Mouse (Mus musculus) intestine, embryonic 16.5 days (tissue): ENCODE measurements around the gene Aak1. TPM values are rescaled to one million over a fixed set of nuclear protein-coding genes. Genes with fewer than 3 reads are reported as not detected.

ENCODE experiments used
- ATAC-seq: fragments of 200-750 bp; cut with Nextera tagmentation; 2 replicates; pipeline ENCODE4 v1.8.0; 2017; ENCODE audit warnings: moderate TSS enrichment, moderate library complexity
- H3K27ac ChIP-seq: fragments of 300-500 bp; sonication (generic); 2 replicates; pipeline ENCODE4 v1.5.1; 2014; ENCODE audit warnings: mild to moderate bottlenecking, low read length
- H3K27me3 ChIP-seq: fragments of 300-500 bp; sonication (generic); replicated peaks from 2 replicates; pipeline ENCODE4 v1.6.1; 2014; ENCODE audit warnings: low read length, control low read depth, mixed read lengths; ENCODE audit not compliant: control insufficient read depth, insufficient read depth
- H3K36me3 ChIP-seq: fragments of 300-500 bp; sonication (generic); 2 replicates; pipeline ENCODE4 v1.6.1; 2014; ENCODE audit warnings: low read length, control low read depth; ENCODE audit not compliant: control insufficient read depth, insufficient read depth
- H3K4me1 ChIP-seq: fragments of 300-500 bp; sonication (generic); 2 replicates; pipeline ENCODE4 v1.6.1; 2014; ENCODE audit warnings: low read length, control low read depth, mixed read lengths; ENCODE audit not compliant: control insufficient read depth, insufficient read depth
- H3K4me2 ChIP-seq: fragments of 300-500 bp; sonication (generic); 2 replicates; pipeline ENCODE4 v1.6.1; 2014; ENCODE audit warnings: low read depth, low read length, control low read depth
- H3K4me3 ChIP-seq: fragments of 300-500 bp; sonication (generic); 2 replicates; pipeline ENCODE4 v1.5.1; 2014; ENCODE audit warnings: mild to moderate bottlenecking, low read length
- H3K9ac ChIP-seq: fragments of 300-500 bp; sonication (generic); 2 replicates; pipeline ENCODE4 v1.6.1; 2014; ENCODE audit warnings: low read depth, low read length
- H3K9me3 ChIP-seq: fragments of 300-500 bp; sonication (generic); 2 replicates; pipeline ENCODE4 v1.6.1; 2016; ENCODE audit warnings: low read length, control low read depth; ENCODE audit not compliant: control insufficient read depth
- WGBS: fragments of 180-500 bp; shearing (Covaris S2); extraction: QIAGEN DNeasy Blood & Tissue Kit; methylation state at CpG from one replicate; pipeline ENCODE4 v1.1.7; 2014; 5-methylcytosine and 5-hydroxymethylcytosine counted together
- polyA plus RNA-seq: library from polyadenylated mRNA; unstranded; fragments of >200 nt; fragmentation: Nextera tagmentation; extraction: Ambion mirVana; gene quantifications from 2 replicates; pipeline ENCODE4 v1.2.1, GENCODE M21; 2015

Gene Aak1
- 7.0 and 8.9 TPM in 2 replicates for polyA plus RNA-seq

DNA sequence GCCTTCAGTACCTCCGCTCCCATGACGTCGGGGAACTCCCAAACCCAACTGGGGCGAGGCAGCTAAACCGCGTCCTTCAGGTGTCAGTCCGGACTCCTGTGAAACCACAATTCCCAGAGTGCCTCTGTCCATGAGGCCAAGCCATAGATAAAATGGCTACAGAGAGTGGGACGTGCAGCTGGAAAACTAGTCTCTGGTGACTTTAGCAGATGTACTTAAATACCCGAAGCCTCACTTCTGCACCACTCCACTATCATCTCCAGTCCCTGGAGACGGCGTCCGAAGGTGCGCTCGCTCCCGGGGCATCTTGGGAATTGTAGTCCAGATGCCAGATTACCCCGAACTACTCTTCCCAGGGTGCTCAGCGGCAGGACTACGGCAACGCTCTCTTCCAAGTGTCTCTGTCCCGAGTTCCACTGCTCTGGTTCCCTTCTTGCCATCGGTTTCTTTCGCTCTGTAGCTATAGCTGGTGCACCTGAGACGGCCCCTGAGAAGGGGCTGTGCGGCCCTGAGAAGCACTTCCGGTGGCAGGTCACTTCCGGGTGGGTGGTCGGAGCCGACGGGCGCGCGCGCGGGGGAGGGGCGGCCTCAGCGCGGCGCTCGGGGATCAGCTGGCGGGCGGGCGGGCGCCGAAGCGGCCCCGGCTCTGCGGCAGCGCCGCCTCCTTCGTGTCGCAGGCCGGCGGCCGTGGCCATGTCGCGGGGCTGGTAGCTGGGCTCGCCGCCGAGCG lies at the start of gene Aak1:
Gene Aak1 (plus strand): TSS at position 603 of the 730 bp plus-strand sequence.
- Histone ChIP-seq H3K4me2 (peak within 1 kb of the TSS; percentile 66), H3K9ac (peak within 1 kb of the TSS; percentile 89), H3K4me1 (peaks cover 28% of the 10 kb centered on the region), H3K36me3 (no peaks in the 10 kb centered on the region), H3K27me3 (no peaks in the 10 kb centered on the region), H3K27ac (peak within 1 kb of the TSS; percentile 97), H3K9me3 (no peaks in the 10 kb centered on the region), H3K4me3 (peak within 1 kb of the TSS; percentile 75)
- under 1% methylated on average over 53 of the region's 60 CpGs for WGBS
- ATAC-seq, result peak; percentile 90

- H3K36me3 ChIP-seq, result no peaks in the 10 kb centered on the region
- no peak overlapping the region for H3K27ac ChIP-seq
- H3K4me2 ChIP-seq, result no peak overlapping the region
- no peaks in the 10 kb centered on the region for H3K27me3 ChIP-seq
- 96% methylated on average over 3 of the region's 3 CpGs for WGBS
- H3K9me3 ChIP-seq, result no peaks in the 10 kb centered on the region
- H3K4me3 ChIP-seq, result no peak overlapping the region
- H3K9ac ChIP-seq, result no peak overlapping the region
- 0 out of 2 replicates have a peak, but pooled peaks cover 5% of the 10 kb centered on the region for H3K4me1 ChIP-seq
- ATAC-seq, result no peak
These were observed 48.9 kb upstream of the Aak1 start for GRCm38 (mm10) chr6:86800467-86800866.

DNA sequence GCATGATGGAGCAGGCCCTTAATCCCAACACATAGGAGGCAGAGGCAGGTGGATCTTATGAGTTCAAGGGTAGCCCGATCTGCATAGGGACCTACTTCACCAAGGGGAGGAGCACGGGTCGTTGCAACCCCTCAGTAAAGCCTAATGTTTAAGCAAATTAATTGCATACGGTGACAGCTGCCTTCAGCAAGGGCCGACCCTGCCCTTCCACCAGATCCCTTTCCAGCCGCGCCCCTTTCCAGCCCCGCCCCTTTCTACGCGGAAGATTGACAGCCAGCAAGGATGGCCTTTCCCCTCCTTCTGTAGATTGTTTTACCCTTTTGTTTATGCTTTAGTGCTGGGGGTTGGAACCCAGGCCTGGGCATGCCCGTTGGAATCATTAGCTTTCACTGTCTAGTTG lies 47.9 kb upstream of the Aak1 start:
- Histone ChIP-seq H3K4me2 (no peak overlapping the region), H3K4me1 (0 out of 2 replicates have a peak, but pooled peaks cover 5% of the 10 kb centered on the region), H3K27me3 (no peaks in the 10 kb centered on the region), H3K4me3 (no peak overlapping the region), H3K36me3 (no peaks in the 10 kb centered on the region), H3K9ac (no peak overlapping the region), H3K9me3 (no peaks in the 10 kb centered on the region), H3K27ac (no peak overlapping the region)
- ATAC-seq, result 0 out of 2 replicates have a peak, but pooled peaks have one; percentile 26
- 38% methylated on average over 11 of the region's 11 CpGs for WGBS

DNA sequence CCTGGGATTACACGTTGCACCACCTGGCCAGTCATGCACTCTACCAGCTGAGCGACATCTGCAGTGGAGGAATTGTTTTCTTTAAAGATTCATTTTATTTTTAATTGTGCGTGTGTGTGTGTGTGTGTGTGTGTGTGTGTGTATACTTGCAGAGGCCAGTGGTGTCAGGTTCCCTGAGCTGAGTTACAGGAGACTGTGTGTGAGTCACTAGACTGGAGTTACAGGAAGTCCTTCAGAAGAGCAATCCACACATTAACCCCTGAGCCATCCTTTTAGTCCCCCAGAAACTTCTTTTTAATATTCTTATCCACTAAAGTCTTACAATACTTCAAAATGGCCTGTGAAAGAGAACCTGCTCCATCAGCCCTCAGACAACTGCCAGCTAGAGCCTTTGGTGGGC lies 44.7 kb upstream of the Aak1 start:
- Histone ChIP-seq H3K4me3 (no peak overlapping the region), H3K36me3 (no peaks in the 10 kb centered on the region), H3K27ac (no peak overlapping the region), H3K27me3 (no peaks in the 10 kb centered on the region), H3K4me1 (0 out of 2 replicates have a peak, but pooled peaks cover 5% of the 10 kb centered on the region), H3K9me3 (no peaks in the 10 kb centered on the region), H3K4me2 (no peak overlapping the region), H3K9ac (no peak overlapping the region)
- 77% methylated on average over 3 of the region's 3 CpGs for WGBS
- no peak for ATAC-seq

- Histone ChIP-seq H3K27me3 (no peaks in the 10 kb centered on the region), H3K4me3 (no peak overlapping the region), H3K4me1 (0 out of 2 replicates have a peak, but pooled peaks cover 3% of the 10 kb centered on the region), H3K27ac (no peak overlapping the region), H3K9ac (no peak overlapping the region), H3K4me2 (no peak overlapping the region), H3K36me3 (no peaks in the 10 kb centered on the region), H3K9me3 (no peaks in the 10 kb centered on the region)
- peak; percentile 61 for ATAC-seq
- WGBS, result 3% methylated on average over 5 of the region's 5 CpGs
These were observed 42.7 kb upstream of the Aak1 start for GRCm38 (mm10) chr6:86806455-86807086.

DNA sequence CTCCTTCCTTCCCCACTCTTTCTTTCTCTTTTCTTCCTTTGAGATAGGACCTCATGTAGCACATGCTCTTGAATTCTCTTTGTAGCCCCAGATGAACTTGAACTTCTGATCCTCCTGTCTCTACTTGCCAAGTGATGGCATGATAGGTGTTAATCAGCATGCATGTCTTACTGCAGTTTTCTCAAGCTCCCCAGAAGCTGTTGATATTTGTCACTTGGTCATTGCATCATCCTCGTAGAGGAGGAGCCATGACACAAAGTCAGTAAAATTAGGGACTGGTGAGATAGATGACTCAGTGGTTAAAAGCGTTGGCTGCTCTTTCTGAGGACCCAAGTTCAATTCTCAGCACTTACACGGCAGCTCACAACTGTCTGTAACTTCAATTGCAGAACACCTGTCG lies 36.4 kb upstream of the Aak1 start:
- H3K4me3 ChIP-seq, result no peak overlapping the region
- no peak overlapping the region for H3K9ac ChIP-seq
- no peak for ATAC-seq
- no peak overlapping the region for H3K4me2 ChIP-seq
- H3K27ac ChIP-seq, result no peak overlapping the region
- no peaks in the 10 kb centered on the region for H3K36me3 ChIP-seq
- peaks cover 4% of the 10 kb centered on the region; the same call in 1 of the 2 replicates for H3K4me1 ChIP-seq
- 49% methylated on average over 4 of the region's 4 CpGs for WGBS
- H3K27me3 ChIP-seq, result no peaks in the 10 kb centered on the region
- H3K9me3 ChIP-seq, result no peaks in the 10 kb centered on the region

DNA sequence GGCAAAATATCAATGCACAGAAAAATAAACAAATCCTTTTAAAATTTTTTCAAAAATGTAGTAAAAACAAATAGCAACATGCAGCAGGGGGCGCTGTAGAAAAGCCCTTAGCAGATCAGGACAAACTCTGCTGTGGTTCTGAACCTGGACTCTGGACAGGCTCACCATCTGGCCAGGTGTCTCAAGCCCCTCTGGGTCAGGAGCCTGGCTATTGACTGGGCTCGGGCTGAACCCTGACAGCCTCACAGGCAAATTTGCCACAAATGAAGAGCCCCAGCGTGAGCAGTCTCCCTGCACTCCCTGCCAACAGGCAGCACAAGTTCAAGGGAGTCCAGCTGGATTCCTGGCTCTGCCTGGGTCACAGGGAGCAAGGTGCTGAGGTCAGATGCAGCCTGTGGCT lies 36.0 kb upstream of the Aak1 start:
- Histone ChIP-seq H3K27ac (no peak overlapping the region), H3K4me3 (no peak overlapping the region), H3K4me2 (no peak overlapping the region), H3K9me3 (no peaks in the 10 kb centered on the region), H3K4me1 (peaks cover 4% of the 10 kb centered on the region; the same call in 1 of the 2 replicates), H3K27me3 (no peaks in the 10 kb centered on the region), H3K9ac (no peak overlapping the region), H3K36me3 (no peaks in the 10 kb centered on the region)
- peak; percentile 48; the same call in 1 of the 2 replicates for ATAC-seq
- WGBS, result 23% methylated on average over 3 of the region's 3 CpGs

DNA sequence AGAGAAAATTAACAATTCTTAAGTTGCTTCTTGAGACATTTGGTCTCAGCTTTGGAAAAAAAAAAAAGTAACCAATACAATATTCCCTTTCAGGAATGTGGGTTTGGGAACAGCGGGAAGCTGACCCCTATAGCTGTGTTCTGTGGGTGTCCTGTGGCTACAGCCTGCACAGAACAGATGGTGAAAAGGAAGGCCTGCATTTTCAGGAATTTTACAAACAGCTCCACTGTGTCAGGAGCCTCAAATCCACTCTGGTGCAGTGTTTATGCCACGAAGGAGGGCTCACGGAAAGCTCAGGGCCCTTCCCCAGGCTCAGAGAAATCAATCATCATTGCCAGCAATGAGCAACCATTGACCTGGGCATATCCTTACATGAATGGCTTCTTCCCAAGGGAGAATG lies 34.4 kb upstream of the Aak1 start:
- no peaks in the 10 kb centered on the region for H3K36me3 ChIP-seq
- no peak overlapping the region for H3K4me3 ChIP-seq
- WGBS, result 44% methylated on average over 3 of the region's 3 CpGs
- H3K27me3 ChIP-seq, result no peaks in the 10 kb centered on the region
- peaks cover 4% of the 10 kb centered on the region; the same call in 1 of the 2 replicates for H3K4me1 ChIP-seq
- no peak overlapping the region for H3K9ac ChIP-seq
- H3K27ac ChIP-seq, result no peak overlapping the region
- ATAC-seq, result no peak
- H3K9me3 ChIP-seq, result no peaks in the 10 kb centered on the region
- peak overlapping the region; percentile 10; the same call in 1 of the 2 replicates for H3K4me2 ChIP-seq

GRCm38 (mm10) chr6:86815436-86815835 lies 33.9 kb upstream of the Aak1 start:
- Histone ChIP-seq H3K27ac (no peak overlapping the region), H3K9ac (no peak overlapping the region), H3K4me3 (no peak overlapping the region), H3K4me1 (peaks cover 4% of the 10 kb centered on the region; the same call in 1 of the 2 replicates), H3K27me3 (no peaks in the 10 kb centered on the region), H3K36me3 (no peaks in the 10 kb centered on the region), H3K4me2 (peak overlapping the region; percentile 10; the same call in 1 of the 2 replicates), H3K9me3 (no peaks in the 10 kb centered on the region)
- 16% methylated on average over 6 of the region's 7 CpGs for WGBS
- no peak for ATAC-seq
